Mouse (Mus musculus) urinary bladder, adult 18-20 months (tissue): ENCODE measurements around the gene Slc1a3.

Experiments used
- DNase-seq, 2 experiments: peaks; one replicate each; pipeline ENCODE4 v3.0.0; 2022; ENCODE audit warnings: low spot score in 2 of 2, mixed read lengths in 2 of 2

Slc1a3 gene

GRCm38 (mm10) chr15:8614701-8615100 lies 95.9 kb downstream of the Slc1a3 start:
- no peak for DNase-seq

- no peak for DNase-seq
Measured at GRCm38 (mm10) chr15:8605538-8606188, 104.9 kb downstream of the Slc1a3 start.

- no peak for DNase-seq
Measured at GRCm38 (mm10) chr15:8602362-8602761, 108.2 kb downstream of the Slc1a3 start.

GRCm38 (mm10) chr15:8601312-8602146 lies 109.0 kb downstream of the Slc1a3 start:
- no peak for DNase-seq

- DNase-seq = no peak
Measured at GRCm38 (mm10) chr15:8596375-8596900, 114.1 kb downstream of the Slc1a3 start.

GRCm38 (mm10) chr15:8595226-8595625 lies 115.3 kb downstream of the Slc1a3 start:
- DNase-seq = no peak

GRCm38 (mm10) chr15:8589503-8590116 lies 121.0 kb downstream of the Slc1a3 start:
- peak; percentile 49 to 52 for DNase-seq

- no peak for DNase-seq
Measured at GRCm38 (mm10) chr15:8588065-8588464, 122.5 kb downstream of the Slc1a3 start.

GRCm38 (mm10) chr15:8586822-8587281 lies 123.7 kb downstream of the Slc1a3 start:
- no peak for DNase-seq
